In genomic region chr13:10189829-10190228, GRCm38 (mm10) we compare ENCODE assay signal across 29 mouse cellular contexts.
DNase-seq lines count a peak whose midpoint lies in the region; ATAC-seq and TF ChIP-seq lines count a peak whose summit lies in the region.
"Had no signal": no experiment of that assay in that cellular context is flagged by ENCODE, and none has a peak within 500 bp of the region (broad histone marks: within the 10 kb centered on the region; RNA-seq: fewer than 3 reads in every experiment).

No protein-coding gene starts in this region.

- no peak for TF ChIP-seq CTCF in brain, embryonic 14.5 days (IDR thresholded peaks at IDR 0.05; ENCODE audit: borderline replicate concordance, extremely low read depth, insufficient read depth, insufficient read length)

- no peak overlapping the region for H3K4me2 ChIP-seq in forebrain, embryonic 14.5 days (ENCODE audit: low read length)
- no peak overlapping the region for H3K4me2 ChIP-seq in forebrain, embryonic 15.5 days (replicated peaks)
- H3K4me2 ChIP-seq: embryonic facial prominence, embryonic 13.5 days; hindbrain, embryonic 15.5 days; limb, embryonic 12.5 days; liver, embryonic 11.5 days; midbrain, embryonic 13.5 days; neural tube, embryonic 13.5 days had no signal

- WGBS in forebrain, embryonic 14.5 days: 62% methylated on average over 2 of the region's 2 CpGs
- WGBS in forebrain, embryonic 15.5 days: 50% methylated on average over 2 of the region's 2 CpGs

- peak; percentile 9 for DNase-seq in forebrain, embryonic 14.5 days (ENCODE audit: low spot score)
- DNase-seq in layer of hippocampus, adult 11-12 months (ENCODE audit: low spot score): peak; percentile 14
- DNase-seq in layer of hippocampus, postnatal 10 days (ENCODE audit: low spot score in 2 of 2): no peak
- peak; percentile 4 for DNase-seq in lung, postnatal 14 days
- no peak for DNase-seq in lung, postnatal 25 days (ENCODE audit: low spot score)
- DNase-seq in brain, embryonic 14.5 days (ENCODE audit: low read depth): peak; percentile 20
- DNase-seq in adrenal gland, postnatal 36 days: no peak
- DNase-seq: adrenal gland, adult 8-10 months; cerebellum, adult 11-12 months; cerebellum, adult 9-11 months; embryo, embryonic 11 days; gastrocnemius, postnatal 14 days; heart, postnatal 14 days; kidney, adult 9 months; kidney, postnatal 10 days; thymus, adult 2 months; thymus, postnatal 36 days had no signal

- TF ChIP-seq POLR2A in brain, embryonic 14.5 days (IDR thresholded peaks at IDR 0.05; ENCODE audit: borderline replicate concordance, extremely low read depth, insufficient read depth, insufficient read length, poor library complexity, severe bottlenecking): no peak

- ATAC-seq in forebrain, embryonic 14.5 days: no peak
- no peak for ATAC-seq in forebrain, embryonic 15.5 days (replicated peaks)
- ATAC-seq: midbrain, embryonic 13.5 days had no signal

- H3K36me3 ChIP-seq in forebrain, embryonic 14.5 days (ENCODE audit: control insufficient read depth, insufficient read depth, low read length): no peaks in the 10 kb centered on the region
- H3K36me3 ChIP-seq in forebrain, embryonic 15.5 days: no peaks in the 10 kb centered on the region
- H3K36me3 ChIP-seq: embryonic facial prominence, embryonic 13.5 days; G1E; hindbrain, embryonic 10.5 days; hindbrain, embryonic 15.5 days; limb, embryonic 12.5 days; midbrain, embryonic 13.5 days; neural tube, embryonic 13.5 days had no signal

- H3K27ac ChIP-seq in forebrain, embryonic 14.5 days (ENCODE audit: low read depth, low read length): no peak overlapping the region
- no peak overlapping the region for H3K27ac ChIP-seq in forebrain, embryonic 15.5 days (replicated peaks)
- H3K27ac ChIP-seq: embryonic facial prominence, embryonic 13.5 days; hindbrain, embryonic 10.5 days; hindbrain, embryonic 15.5 days; limb, embryonic 12.5 days; macrophage; midbrain, embryonic 13.5 days; neural tube, embryonic 13.5 days; stomach, postnatal 0 days had no signal

- no peaks in the 10 kb centered on the region for H3K9me3 ChIP-seq in forebrain, embryonic 14.5 days (replicated peaks; ENCODE audit: control insufficient read depth, low read length)
- no peaks in the 10 kb centered on the region for H3K9me3 ChIP-seq in forebrain, embryonic 15.5 days
- H3K9me3 ChIP-seq: embryonic facial prominence, embryonic 13.5 days; G1E; hindbrain, embryonic 10.5 days; hindbrain, embryonic 15.5 days; limb, embryonic 12.5 days; midbrain, embryonic 13.5 days; neural tube, embryonic 13.5 days had no signal

- H3K4me1 ChIP-seq in forebrain, embryonic 14.5 days (ENCODE audit: control insufficient read depth, insufficient read depth, low read length): no peaks in the 10 kb centered on the region
- no peaks in the 10 kb centered on the region for H3K4me1 ChIP-seq in forebrain, embryonic 15.5 days
- H3K4me1 ChIP-seq: embryonic facial prominence, embryonic 13.5 days; hindbrain, embryonic 10.5 days; hindbrain, embryonic 15.5 days; limb, embryonic 12.5 days; midbrain, embryonic 13.5 days; neural tube, embryonic 13.5 days had no signal

- no peak overlapping the region for H3K4me3 ChIP-seq in forebrain, embryonic 14.5 days (ENCODE audit: low read depth, low read length)
- H3K4me3 ChIP-seq in forebrain, embryonic 15.5 days: no peak overlapping the region
- H3K4me3 ChIP-seq: embryonic facial prominence, embryonic 13.5 days; erythroblast, embryonic 14.5 days; hindbrain, embryonic 10.5 days; hindbrain, embryonic 15.5 days; limb, embryonic 12.5 days; midbrain, embryonic 13.5 days; neural tube, embryonic 13.5 days had no signal

- no peak overlapping the region for H3K9ac ChIP-seq in forebrain, embryonic 14.5 days (ENCODE audit: low read length)
- H3K9ac ChIP-seq in forebrain, embryonic 15.5 days (replicated peaks): no peak overlapping the region
- H3K9ac ChIP-seq: embryonic facial prominence, embryonic 13.5 days; hindbrain, embryonic 15.5 days; limb, embryonic 12.5 days; midbrain, embryonic 13.5 days; neural tube, embryonic 13.5 days had no signal

- no peaks in the 10 kb centered on the region for H3K27me3 ChIP-seq in forebrain, embryonic 14.5 days (replicated peaks; ENCODE audit: control insufficient read depth, insufficient read depth, low read length)
- no peaks in the 10 kb centered on the region for H3K27me3 ChIP-seq in forebrain, embryonic 15.5 days
- H3K27me3 ChIP-seq: embryonic facial prominence, embryonic 13.5 days; hindbrain, embryonic 15.5 days; limb, embryonic 12.5 days; midbrain, embryonic 13.5 days; neural tube, embryonic 13.5 days had no signal

Comparison
In these comparisons a context has a peak if more than half of its experiments do, and no peak if none do; other contexts are left out.
1. DNase-seq: peak in forebrain, embryonic 14.5 days (single experiment), layer of hippocampus, adult 11-12 months (single experiment), lung, postnatal 14 days (single experiment) and brain, embryonic 14.5 days (single experiment); none in layer of hippocampus, postnatal 10 days (0 of 2), lung, postnatal 25 days (single experiment) and adrenal gland, postnatal 36 days (0 of 2).